ENCODE assay signal across 20 mouse cellular contexts in the genomic region with DNA sequence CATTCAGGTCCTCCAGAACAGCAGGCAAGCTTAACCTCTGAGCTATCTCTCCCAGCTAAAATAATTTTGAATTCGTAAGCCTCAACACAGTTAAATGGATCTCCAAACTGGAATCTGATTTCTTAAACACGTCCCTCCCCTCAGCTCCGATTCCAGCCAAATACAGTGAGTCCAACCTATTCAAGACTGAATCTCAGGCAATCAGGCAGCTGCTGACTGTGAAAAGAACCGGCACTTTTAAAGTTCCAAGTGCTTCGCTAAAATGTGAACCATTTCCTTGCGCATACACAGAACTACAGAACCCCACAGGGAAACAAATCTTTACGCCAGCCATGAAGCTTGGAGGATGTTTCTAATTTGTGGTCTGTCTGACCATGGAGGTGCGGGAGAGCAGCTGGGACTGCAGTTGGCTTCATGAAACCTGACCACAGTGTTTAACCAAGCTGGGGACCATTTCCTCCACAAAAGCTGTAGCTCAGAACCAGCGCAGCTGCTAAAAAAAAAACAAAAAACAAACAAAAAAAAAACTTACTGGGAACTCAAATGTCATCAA.
DNase-seq lines count a peak whose midpoint lies in the region; ATAC-seq and TF ChIP-seq lines count a peak whose summit lies in the region.
"Had no signal": no experiment of that assay in that cellular context is flagged by ENCODE, and none has a peak within 500 bp of the region (broad histone marks: within the 10 kb centered on the region; RNA-seq: fewer than 3 reads in every experiment).

No protein-coding gene starts in this region.

- H3K4me1 ChIP-seq in hindbrain, embryonic 10.5 days (replicated peaks): peaks cover 5% of the 10 kb centered on the region; the same call in 1 of the 2 replicates
- no peaks in the 10 kb centered on the region for H3K4me1 ChIP-seq in hindbrain, postnatal 0 days (ENCODE audit: insufficient read depth, low read length)
- H3K4me1 ChIP-seq in embryonic facial prominence, embryonic 10.5 days: peaks cover 15% of the 10 kb centered on the region
- 0 out of 2 replicates have a peak, but pooled peaks cover 3% of the 10 kb centered on the region for H3K4me1 ChIP-seq in limb, embryonic 11.5 days (ENCODE audit: control insufficient read depth, insufficient read depth, low read length)
- no peaks in the 10 kb centered on the region for H3K4me1 ChIP-seq in thymus, adult 2 months (replicated peaks; ENCODE audit: control insufficient read depth, insufficient read depth, low read length)
- H3K4me1 ChIP-seq in midbrain, embryonic 10.5 days: peaks cover 10% of the 10 kb centered on the region
- H3K4me1 ChIP-seq: liver, embryonic 15.5 days had no signal

- no peaks in the 10 kb centered on the region for H3K9me3 ChIP-seq in hindbrain, embryonic 10.5 days
- H3K9me3 ChIP-seq in hindbrain, postnatal 0 days (ENCODE audit: low read length): no peaks in the 10 kb centered on the region
- no peaks in the 10 kb centered on the region for H3K9me3 ChIP-seq in embryonic facial prominence, embryonic 10.5 days
- no peaks in the 10 kb centered on the region for H3K9me3 ChIP-seq in limb, embryonic 11.5 days (ENCODE audit: control insufficient read depth, low read length)
- no peaks in the 10 kb centered on the region for H3K9me3 ChIP-seq in midbrain, embryonic 10.5 days (replicated peaks)
- H3K9me3 ChIP-seq: forebrain, embryonic 13.5 days; hindbrain, embryonic 12.5 days; liver, embryonic 15.5 days had no signal

- H3K36me3 ChIP-seq in hindbrain, embryonic 10.5 days: no peaks in the 10 kb centered on the region
- H3K36me3 ChIP-seq in hindbrain, postnatal 0 days (ENCODE audit: insufficient read depth, low read length): no peaks in the 10 kb centered on the region
- H3K36me3 ChIP-seq in embryonic facial prominence, embryonic 10.5 days (replicated peaks): no peaks in the 10 kb centered on the region
- H3K36me3 ChIP-seq in limb, embryonic 11.5 days (ENCODE audit: control insufficient read depth, insufficient read depth, low read length): no peaks in the 10 kb centered on the region
- no peaks in the 10 kb centered on the region for H3K36me3 ChIP-seq in thymus, adult 2 months (ENCODE audit: control insufficient read depth, insufficient read depth, low read length)
- H3K36me3 ChIP-seq in midbrain, embryonic 10.5 days: no peaks in the 10 kb centered on the region
- H3K36me3 ChIP-seq: hindbrain, embryonic 12.5 days; liver, embryonic 15.5 days had no signal

- no peak overlapping the region for H3K27ac ChIP-seq in hindbrain, embryonic 10.5 days
- H3K27ac ChIP-seq in hindbrain, postnatal 0 days: no peak overlapping the region
- no peak overlapping the region for H3K27ac ChIP-seq in embryonic facial prominence, embryonic 10.5 days (replicated peaks)
- H3K27ac ChIP-seq in limb, embryonic 11.5 days (replicated peaks; ENCODE audit: low read depth, low read length): no peak overlapping the region; the same call in 1 of the 2 replicates
- H3K27ac ChIP-seq in thymus, adult 2 months (ENCODE audit: control insufficient read depth, insufficient read depth, low read length): no peak overlapping the region
- no peak overlapping the region for H3K27ac ChIP-seq in midbrain, embryonic 10.5 days (replicated peaks)
- H3K27ac ChIP-seq: forebrain, embryonic 13.5 days; hindbrain, embryonic 12.5 days; left cerebral cortex, adult 2 months; liver, embryonic 15.5 days; stomach, postnatal 0 days had no signal

- 67% methylated on average over 9 of the region's 9 CpGs for WGBS in hindbrain, embryonic 10.5 days
- 65% methylated on average over 9 of the region's 9 CpGs for WGBS in hindbrain, postnatal 0 days
- 52% methylated on average over 9 of the region's 9 CpGs for WGBS in embryonic facial prominence, embryonic 10.5 days
- 30% methylated on average over 9 of the region's 9 CpGs for WGBS in limb, embryonic 11.5 days
- WGBS in thymus, adult 2 months: 66% methylated on average over 9 of the region's 9 CpGs
- WGBS in midbrain, embryonic 10.5 days: 76% methylated on average over 9 of the region's 9 CpGs

- no peak overlapping the region for H3K4me3 ChIP-seq in hindbrain, embryonic 10.5 days
- no peak overlapping the region for H3K4me3 ChIP-seq in hindbrain, postnatal 0 days (ENCODE audit: low read length)
- H3K4me3 ChIP-seq in embryonic facial prominence, embryonic 10.5 days: no peak overlapping the region
- no peak overlapping the region for H3K4me3 ChIP-seq in limb, embryonic 11.5 days (ENCODE audit: low read depth, low read length)
- no peak overlapping the region for H3K4me3 ChIP-seq in thymus, adult 2 months (ENCODE audit: control insufficient read depth, insufficient read depth, low read length)
- no peak overlapping the region for H3K4me3 ChIP-seq in midbrain, embryonic 10.5 days
- H3K4me3 ChIP-seq: forebrain, embryonic 13.5 days; hindbrain, embryonic 12.5 days; left cerebral cortex, adult 2 months; liver, embryonic 15.5 days had no signal

- DNase-seq in hindbrain, embryonic 10.5 days (ENCODE audit: low spot score): peak; percentile 8
- DNase-seq in hindbrain, postnatal 0 days (ENCODE audit: low spot score): no peak
- peak; percentile 36 for DNase-seq in embryonic facial prominence, embryonic 10.5 days (ENCODE audit: low spot score)
- peak; percentile 48 for DNase-seq in limb, embryonic 11.5 days (ENCODE audit: low spot score)
- no peak for DNase-seq in thymus, adult 2 months
- no peak for DNase-seq in left cerebral cortex, adult 18-20 months (ENCODE audit: low spot score in 2 of 2)
- no peak for DNase-seq in midbrain, embryonic 10.5 days (ENCODE audit: low spot score)
- DNase-seq: adrenal gland, postnatal 14 days; cerebellum, adult 11-12 months; cerebellum, postnatal 36 days; kidney, adult 2 months; kidney, postnatal 25 days; left cerebral cortex, postnatal 4 days had no signal

- TF ChIP-seq POLR2A in thymus, adult 2 months (IDR thresholded peaks at IDR 0.05; ENCODE audit: control insufficient read depth, extremely low read depth, insufficient read depth, low read length, poor library complexity): no peak

- ATAC-seq in hindbrain, postnatal 0 days: no peak
- no peak for ATAC-seq in limb, embryonic 11.5 days (ENCODE audit: insufficient number of reproducible peaks, low FRiP score, low TSS enrichment, low read depth)
- ATAC-seq: forebrain, embryonic 13.5 days; inflammation-experienced regulatory T-cells, adult 6 months; midbrain, embryonic 16.5 days had no signal

- no peaks in the 10 kb centered on the region for H3K27me3 ChIP-seq in hindbrain, embryonic 10.5 days (ENCODE audit: insufficient read depth, poor library complexity, severe bottlenecking)
- H3K27me3 ChIP-seq in hindbrain, postnatal 0 days (ENCODE audit: insufficient read depth, low read length): no peaks in the 10 kb centered on the region
- no peaks in the 10 kb centered on the region for H3K27me3 ChIP-seq in embryonic facial prominence, embryonic 10.5 days (replicated peaks; ENCODE audit: low read depth, poor library complexity, severe bottlenecking)
- H3K27me3 ChIP-seq in limb, embryonic 11.5 days (ENCODE audit: control insufficient read depth, insufficient read depth, low read length): no peaks in the 10 kb centered on the region
- no peaks in the 10 kb centered on the region for H3K27me3 ChIP-seq in thymus, adult 2 months (ENCODE audit: control insufficient read depth, insufficient read depth, low read length)
- H3K27me3 ChIP-seq in midbrain, embryonic 10.5 days (ENCODE audit: low read depth, poor library complexity, severe bottlenecking): no peaks in the 10 kb centered on the region
- H3K27me3 ChIP-seq: forebrain, embryonic 13.5 days; hindbrain, embryonic 12.5 days; liver, embryonic 15.5 days had no signal

- TF ChIP-seq CTCF in hindbrain, postnatal 0 days (IDR thresholded peaks at IDR 0.05; ENCODE audit: low read depth): no peak
- TF ChIP-seq CTCF in thymus, adult 2 months (IDR thresholded peaks at IDR 0.05; ENCODE audit: borderline replicate concordance, control insufficient read depth, extremely low read depth, insufficient read depth, low read length, poor library complexity): no peak

- H3K4me2 ChIP-seq in hindbrain, postnatal 0 days (ENCODE audit: low read depth, low read length): no peak overlapping the region
- H3K4me2 ChIP-seq in limb, embryonic 11.5 days (ENCODE audit: low read depth, severe bottlenecking): no peak overlapping the region
- H3K4me2 ChIP-seq: forebrain, embryonic 13.5 days; hindbrain, embryonic 12.5 days; liver, embryonic 15.5 days had no signal

- no peak overlapping the region for H3K9ac ChIP-seq in hindbrain, postnatal 0 days (replicated peaks; ENCODE audit: low read length)
- H3K9ac ChIP-seq in limb, embryonic 11.5 days (ENCODE audit: low read length): no peak overlapping the region
- H3K9ac ChIP-seq: forebrain, embryonic 13.5 days; hindbrain, embryonic 12.5 days; liver, embryonic 15.5 days had no signal

Comparison
In these comparisons a context has a peak if more than half of its experiments do, and no peak if none do; other contexts are left out.
1. DNase-seq: peak in hindbrain, embryonic 10.5 days (single experiment), embryonic facial prominence, embryonic 10.5 days (single experiment) and limb, embryonic 11.5 days (single experiment); none in hindbrain, postnatal 0 days (single experiment), thymus, adult 2 months (single experiment), left cerebral cortex, adult 18-20 months (0 of 2) and midbrain, embryonic 10.5 days (single experiment).